Comparison of ENCODE assay signal across 8 mouse cellular contexts in genomic region chr4:131916425-131916824, GRCm38 (mm10). TPM values are rescaled to one million over a fixed set of nuclear protein-coding genes. Genes with fewer than 3 reads are reported as not detected.
DNase-seq lines count a peak whose midpoint lies in the region; ATAC-seq and TF ChIP-seq lines count a peak whose summit lies in the region.

No protein-coding gene starts in this region.

- no peak overlapping the region; the same call in 1 of the 2 replicates for H3K4me2 ChIP-seq in liver, embryonic 15.5 days

- no peak overlapping the region for H3K9ac ChIP-seq in liver, embryonic 15.5 days

- H3K79me2 ChIP-seq in C2C12 (ENCODE audit: control insufficient read depth, insufficient read depth): no peaks in the 10 kb centered on the region

- no peaks in the 10 kb centered on the region for H3K79me3 ChIP-seq in C2C12 (ENCODE audit: low read depth)

- peak; percentile 29; the same call in 1 of the 2 replicates for ATAC-seq in liver, embryonic 15.5 days (ENCODE audit: insufficient read depth)

- no peak overlapping the region for H3ac ChIP-seq in C2C12 (ENCODE audit: control insufficient read depth, insufficient read length, low read depth)

- H3K36me3 ChIP-seq in C2C12 (ENCODE audit: control insufficient read depth, insufficient read depth): no peaks in the 10 kb centered on the region
- no peaks in the 10 kb centered on the region for H3K36me3 ChIP-seq in liver, embryonic 15.5 days (replicated peaks)

- peaks cover 46% of the 10 kb centered on the region for H3K4me1 ChIP-seq in liver, embryonic 15.5 days (replicated peaks)

- no peaks in the 10 kb centered on the region for H3K27me3 ChIP-seq in C2C12 (ENCODE audit: control insufficient read depth, insufficient read depth, insufficient read length)
- peaks cover 100% of the 10 kb centered on the region for H3K27me3 ChIP-seq in liver, embryonic 15.5 days

- DNase-seq in adrenal gland, adult (ENCODE audit: inconsistent age in 2 of 2, low spot score in 1 of 2): peak; percentile 84 to 94
- DNase-seq in embryo, embryonic 9.5 days (ENCODE audit: extremely low spot score): peak; percentile 83
- peak; percentile 78 for DNase-seq in heart, adult 8-10 months (ENCODE audit: low spot score)
- peak; percentile 88 to 90 for DNase-seq in kidney, postnatal 4 days
- DNase-seq in ovary, postnatal 36 days (ENCODE audit: low spot score): peak; percentile 83
- DNase-seq in thymus, postnatal 4 days: peak; percentile 89

- no peak overlapping the region for H3K4me3 ChIP-seq in C2C12 (ENCODE audit: insufficient read depth, poor library complexity, severe bottlenecking)
- no peak overlapping the region for H3K4me3 ChIP-seq in liver, embryonic 15.5 days (replicated peaks)

- no peak overlapping the region for H3K27ac ChIP-seq in liver, embryonic 15.5 days (replicated peaks)

- H3K9me3 ChIP-seq in liver, embryonic 15.5 days (replicated peaks): no peaks in the 10 kb centered on the region

- peak; percentile 97 for TF ChIP-seq CTCF in C2C12 (IDR thresholded peaks at IDR 0.05; ENCODE audit: control insufficient read depth, insufficient read depth, insufficient read length)

- 5% methylated on average over 15 of the region's 15 CpGs for WGBS in liver, embryonic 15.5 days (ENCODE audit: insufficient replicate concordance)

TF ChIP-seq in C2C12, 6 proteins besides CTCF, POLR2A, EP300 and RAD21:
- TF ChIP-seq MAX (IDR thresholded peaks at IDR 0.05): peak; percentile 41
- TF ChIP-seq USF1 (IDR thresholded peaks at IDR 0.05; ENCODE audit: low read depth): peak; percentile 58
- TF ChIP-seq FOSL1 (IDR thresholded peaks at IDR 0.05; ENCODE audit: insufficient read depth, low read length, poor library complexity, severe bottlenecking): no peak

RNA-seq across cellular contexts. Expression of gene Tmem200b, which starts 5.1 kb away (rescaled TPM):
- 2.3 TPM for polyA plus RNA-seq in C2C12 (2012; fragmentation: generic; extraction: Trizol)
- 1 to 10 TPM; 4.3 to 6.5 (median 5.1) TPM for total RNA-seq in heart, adult 8-10 months (2022)
- polyA plus RNA-seq in liver, embryonic 15.5 days (2015; fragmentation: Nextera tagmentation; extraction: Ambion mirVana): 0.26 and 0.28 TPM in 2 replicates

RNA-seq across cellular contexts. Expression of gene Srsf4, which starts 43.0 kb away (rescaled TPM):
- polyA plus RNA-seq in C2C12 (2012; fragmentation: generic; extraction: Trizol): 55.4 TPM
- total RNA-seq in heart, adult 8-10 months (2022): 10 to 100 TPM; 28.6 to 34.4 (median 32.5) TPM
- polyA plus RNA-seq in liver, embryonic 15.5 days (2015; fragmentation: Nextera tagmentation; extraction: Ambion mirVana): 58.4 and 61.1 TPM in 2 replicates
